In the genomic region with DNA sequence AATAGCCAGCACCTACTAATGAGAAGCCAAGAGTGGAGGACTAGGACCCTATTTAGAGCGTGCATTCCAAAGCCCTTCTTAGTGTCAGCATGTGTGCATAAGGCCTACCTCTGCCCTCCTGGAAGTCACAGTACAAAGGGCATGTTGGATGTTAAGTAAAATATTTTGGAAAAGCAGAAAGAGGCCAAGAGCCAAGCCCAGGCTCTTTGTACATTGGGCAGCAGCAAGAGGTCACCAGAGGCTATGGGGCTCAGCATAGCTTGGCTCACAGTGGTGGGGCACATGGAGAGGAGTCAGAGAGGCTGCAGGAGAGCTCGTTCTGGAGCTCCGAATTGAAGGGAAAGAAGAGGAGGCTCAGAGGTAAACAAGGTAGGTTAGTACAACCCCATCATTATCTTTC, we compare ENCODE assay signal across 23 mouse cellular contexts. TPM values are rescaled to one million over a fixed set of nuclear protein-coding genes. Genes with fewer than 3 reads are reported as not detected.
"Had no signal": no experiment of that assay in that cellular context is flagged by ENCODE, and none has a peak within 500 bp of the region (broad histone marks: within the 10 kb centered on the region; RNA-seq: fewer than 3 reads in every experiment).

No protein-coding gene starts in this region.

- H3K9me3 ChIP-seq: limb, embryonic 10.5 days; limb, embryonic 13.5 days; liver, embryonic 13.5 days; lung, embryonic 15.5 days; megakaryocyte, embryonic 14.5 days; neural tube, embryonic 12.5 days; neural tube, embryonic 15.5 days had no signal

- ATAC-seq: intestine, embryonic 16.5 days had no signal

- H3K9ac ChIP-seq: limb, embryonic 13.5 days; liver, embryonic 13.5 days; lung, embryonic 15.5 days; neural tube, embryonic 12.5 days; neural tube, embryonic 15.5 days had no signal

- H3K27me3 ChIP-seq: limb, embryonic 13.5 days; lung, embryonic 15.5 days; neural tube, embryonic 12.5 days; neural tube, embryonic 15.5 days had no signal

- DNase-seq: layer of hippocampus, adult 9-11 months; liver, embryonic 13.5 days; lung, adult 18-20 months; lung, postnatal 10 days; lung, postnatal 36 days; midbrain, embryonic 14.5 days; right cerebral cortex, adult 18-20 months; right cerebral cortex, postnatal 14 days; right cerebral cortex, postnatal 4 days; thymus, adult 18-20 months; thymus, postnatal 36 days had no signal

- H3K4me1 ChIP-seq: limb, embryonic 10.5 days; limb, embryonic 13.5 days; neural tube, embryonic 12.5 days; neural tube, embryonic 15.5 days had no signal

- H3K27ac ChIP-seq: kidney, postnatal 0 days; layer of hippocampus, adult 2 months; limb, embryonic 10.5 days; limb, embryonic 13.5 days; liver, embryonic 13.5 days; lung, embryonic 15.5 days; neural tube, embryonic 12.5 days; neural tube, embryonic 15.5 days had no signal

- H3K4me2 ChIP-seq: limb, embryonic 13.5 days; liver, embryonic 13.5 days; lung, embryonic 15.5 days; midbrain, embryonic 11.5 days; neural tube, embryonic 12.5 days; neural tube, embryonic 15.5 days had no signal

- H3K4me3 ChIP-seq: layer of hippocampus, adult 2 months; limb, embryonic 10.5 days; limb, embryonic 13.5 days; liver, embryonic 13.5 days; lung, embryonic 15.5 days; megakaryocyte, embryonic 14.5 days; neural tube, embryonic 12.5 days; neural tube, embryonic 15.5 days had no signal

RNA-seq across cellular contexts. Expression of gene Cabp7, which starts 59.6 kb away (rescaled TPM):
- polyA plus RNA-seq: kidney, embryonic 14.5 days; large intestine, adult 2 months; liver, embryonic 13.5 days; lung, embryonic 15.5 days had no signal
